Mouse (Mus musculus): ENCODE results near the gene Itgav. TPM values are rescaled to one million over a fixed set of nuclear protein-coding genes. Genes with fewer than 3 reads are reported as not detected.

Itgav gene
- 10 to 100 TPM; 46.8 to 71.6 TPM for polyA plus RNA-seq (2017; shearing (Covaris generic))

DNA sequence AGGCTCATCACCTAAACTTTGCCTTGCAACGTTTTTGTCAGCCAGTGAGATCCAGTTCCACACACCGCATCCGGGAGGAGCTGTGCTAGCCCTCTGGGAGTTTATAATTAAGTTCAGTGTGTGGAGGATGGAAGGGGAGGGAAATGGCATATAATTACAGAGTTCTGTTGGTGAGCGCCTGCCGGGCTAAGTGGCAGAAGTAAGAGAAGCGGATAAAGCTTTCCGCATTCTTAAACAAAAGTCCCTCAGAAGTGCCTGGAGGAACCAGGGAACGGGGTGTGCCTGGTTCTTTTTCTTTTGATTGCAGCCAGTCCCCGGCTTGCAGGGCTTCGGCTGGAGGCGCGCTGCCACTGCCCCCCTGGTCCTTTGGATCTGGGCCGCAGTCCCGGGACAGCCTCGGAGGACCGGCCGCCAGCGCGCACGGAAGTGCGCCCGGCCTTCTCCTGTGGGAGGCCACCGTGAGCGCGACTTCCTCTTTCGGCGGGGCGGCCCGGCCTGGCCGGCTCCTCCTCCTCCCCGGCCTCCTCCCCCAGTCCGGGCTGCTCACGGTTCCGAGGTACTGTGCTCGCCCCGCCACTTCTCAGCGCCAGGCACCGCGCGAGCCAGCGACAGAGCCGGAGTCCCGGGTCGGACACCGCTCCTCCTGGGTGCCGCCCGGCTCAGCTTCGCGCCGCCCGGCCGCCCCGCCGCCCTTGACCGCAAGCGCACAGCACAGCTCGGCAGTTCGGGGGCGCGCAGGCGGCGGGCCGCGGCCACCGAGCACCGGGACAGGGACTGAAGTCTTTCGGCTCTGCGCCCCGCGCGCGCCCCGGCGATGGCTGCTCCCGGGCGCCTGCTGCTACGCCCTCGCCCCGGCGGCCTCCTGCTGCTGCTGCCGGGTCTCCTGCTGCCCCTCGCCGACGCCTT lies at the start of gene Itgav:
Gene Itgav (plus strand): TSS at position 477 of the 906 bp plus-strand sequence.
- ATAC-seq: peak; percentile 74

DNA sequence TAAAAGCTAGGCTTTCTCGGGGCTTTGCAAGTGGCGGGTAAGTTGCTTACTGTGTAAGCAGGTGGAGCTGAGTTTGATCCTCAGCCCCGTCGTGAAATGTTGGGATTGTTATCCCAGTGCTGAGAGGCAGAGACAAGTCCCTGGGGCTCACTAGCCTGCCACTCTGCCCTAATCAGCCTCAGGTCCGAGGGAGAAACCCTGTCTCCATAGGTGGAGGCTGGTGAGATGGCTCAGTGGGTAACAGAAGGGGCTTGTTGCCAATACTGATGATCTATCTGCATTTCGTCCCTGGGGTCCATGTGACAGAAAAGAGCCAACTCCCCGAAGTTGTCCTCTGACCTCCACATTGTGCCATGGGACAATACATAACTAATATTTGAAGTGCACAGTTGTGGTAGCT lies 49.8 kb upstream of the Itgav start:
- ATAC-seq: no peak

DNA sequence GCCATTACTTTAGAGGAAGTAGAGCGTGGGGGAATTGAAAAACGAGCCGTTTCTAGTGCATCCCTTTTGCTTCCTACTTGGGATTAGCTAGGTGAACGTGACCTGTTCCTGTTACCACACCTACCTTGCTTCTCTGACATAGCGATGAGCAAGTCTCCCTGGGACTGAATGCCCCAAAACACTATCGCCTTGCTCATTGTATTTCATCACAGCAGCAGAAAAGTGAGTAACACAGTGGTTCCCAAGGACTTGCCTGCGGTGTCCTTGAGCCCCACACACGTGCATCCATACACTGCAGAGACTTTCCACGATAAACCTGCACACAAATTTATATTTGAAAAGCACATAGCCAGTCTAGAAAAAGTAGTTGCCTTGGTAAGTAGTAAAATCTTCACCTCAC lies 49.3 kb upstream of the Itgav start:
- no peak for ATAC-seq

DNA sequence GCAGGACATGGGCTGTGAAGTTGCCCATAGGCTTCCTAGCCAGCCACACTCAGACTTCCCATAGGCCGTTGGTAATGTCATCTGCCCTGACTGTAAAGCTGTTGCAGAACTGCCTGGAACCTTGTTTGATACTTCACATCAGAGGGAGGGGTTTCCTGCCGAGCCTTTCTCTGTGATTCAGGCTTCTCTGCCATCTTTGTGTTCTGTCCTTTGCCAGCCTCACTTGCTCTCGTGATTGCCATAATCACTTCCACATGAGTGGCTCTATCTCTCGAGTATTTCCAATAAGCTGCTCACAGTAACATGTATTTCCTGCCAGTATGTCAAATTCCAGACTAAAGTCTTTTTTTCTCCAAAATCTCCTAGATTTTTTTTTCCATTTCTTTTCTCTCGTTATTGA lies 48.5 kb upstream of the Itgav start:
- ATAC-seq: no peak

DNA sequence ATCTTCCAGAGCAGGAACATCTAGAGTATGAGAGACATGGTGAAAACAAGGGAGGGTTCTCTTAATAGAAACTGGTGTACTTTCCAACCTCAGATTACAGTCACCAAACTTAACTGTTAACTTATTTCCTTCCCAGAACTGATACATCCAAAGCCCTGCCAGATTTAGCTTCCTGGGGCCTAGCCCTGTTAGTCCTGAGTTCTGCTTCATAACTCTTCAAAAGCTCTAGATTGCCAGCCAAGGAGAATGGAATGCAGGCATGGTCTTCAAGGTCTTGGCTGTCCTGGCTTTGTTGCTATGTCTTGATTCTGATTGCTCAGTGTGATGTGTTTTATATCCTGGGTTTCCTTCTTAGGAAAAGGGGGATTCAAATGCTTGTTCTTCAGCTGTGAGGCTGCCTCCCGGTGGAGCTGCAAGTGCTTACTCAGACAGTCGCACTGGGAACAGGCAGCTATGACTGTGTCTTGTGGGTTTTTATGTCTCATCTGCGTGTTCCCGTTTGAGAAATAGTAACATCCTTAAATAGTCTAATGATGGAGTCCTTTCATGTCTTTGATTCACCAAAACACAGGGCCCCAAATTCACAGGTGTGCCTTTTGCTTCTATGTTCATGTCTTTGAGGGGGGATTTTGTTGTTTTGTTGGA lies 47.8 kb upstream of the Itgav start:
- no peak for ATAC-seq

DNA sequence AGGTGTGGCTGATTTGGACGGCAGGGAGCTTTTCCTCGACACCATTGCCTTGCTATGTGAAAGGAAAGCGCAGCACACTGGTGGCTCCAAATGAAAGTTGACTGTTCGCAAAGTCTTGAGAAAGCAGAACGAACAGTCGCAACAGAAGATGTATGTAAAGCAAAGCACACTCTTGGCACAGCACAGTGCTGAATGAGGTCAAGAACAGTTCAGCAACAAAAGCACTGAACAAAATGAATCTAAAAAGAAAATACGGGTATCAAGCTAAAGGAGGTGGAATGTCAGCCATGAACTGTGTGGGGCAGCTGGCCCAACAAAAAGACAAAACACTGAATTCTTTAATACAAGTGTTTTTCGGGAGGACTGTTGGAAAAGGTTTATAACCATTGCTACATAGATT lies 42.9 kb upstream of the Itgav start:
- no peak for ATAC-seq

DNA sequence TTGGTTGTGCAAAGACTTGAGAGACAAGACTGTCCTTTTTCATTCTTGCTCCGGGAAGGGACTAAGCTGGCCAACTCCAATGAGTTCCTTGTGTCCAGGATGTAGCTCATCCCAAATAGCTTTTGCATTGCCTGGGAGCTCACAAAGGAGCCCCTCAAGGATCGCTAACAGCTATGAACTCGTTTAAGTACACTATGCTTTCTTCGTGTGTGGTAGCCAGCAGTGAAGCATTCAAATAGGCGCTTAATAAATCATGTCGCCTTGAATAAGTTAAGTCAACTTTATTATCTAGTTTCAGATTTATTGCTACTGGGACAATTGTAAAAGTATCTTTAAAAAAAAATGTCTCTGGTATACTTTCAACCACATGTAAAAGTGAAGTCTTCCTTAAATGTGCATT lies 42.4 kb upstream of the Itgav start:
- no peak for ATAC-seq

DNA sequence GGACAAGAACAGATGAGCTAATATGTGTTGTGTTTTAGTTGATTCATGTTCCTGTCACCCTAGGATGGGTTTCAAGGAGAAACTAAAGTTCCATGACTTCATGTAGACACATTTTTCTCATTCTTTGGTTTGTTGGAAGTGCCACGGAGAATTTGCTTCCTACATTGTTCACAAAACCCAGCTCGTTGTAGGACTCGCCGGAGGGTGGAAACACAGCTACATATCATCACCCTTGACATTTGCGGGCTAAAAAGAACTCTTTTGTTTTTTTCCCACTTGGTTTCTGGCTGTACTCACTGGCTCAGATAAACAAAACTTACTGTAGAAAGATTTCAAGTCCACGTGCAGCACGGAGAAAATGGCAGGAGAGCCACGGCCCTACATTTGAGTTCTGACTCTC lies 41.9 kb upstream of the Itgav start:
- no peak for ATAC-seq

DNA sequence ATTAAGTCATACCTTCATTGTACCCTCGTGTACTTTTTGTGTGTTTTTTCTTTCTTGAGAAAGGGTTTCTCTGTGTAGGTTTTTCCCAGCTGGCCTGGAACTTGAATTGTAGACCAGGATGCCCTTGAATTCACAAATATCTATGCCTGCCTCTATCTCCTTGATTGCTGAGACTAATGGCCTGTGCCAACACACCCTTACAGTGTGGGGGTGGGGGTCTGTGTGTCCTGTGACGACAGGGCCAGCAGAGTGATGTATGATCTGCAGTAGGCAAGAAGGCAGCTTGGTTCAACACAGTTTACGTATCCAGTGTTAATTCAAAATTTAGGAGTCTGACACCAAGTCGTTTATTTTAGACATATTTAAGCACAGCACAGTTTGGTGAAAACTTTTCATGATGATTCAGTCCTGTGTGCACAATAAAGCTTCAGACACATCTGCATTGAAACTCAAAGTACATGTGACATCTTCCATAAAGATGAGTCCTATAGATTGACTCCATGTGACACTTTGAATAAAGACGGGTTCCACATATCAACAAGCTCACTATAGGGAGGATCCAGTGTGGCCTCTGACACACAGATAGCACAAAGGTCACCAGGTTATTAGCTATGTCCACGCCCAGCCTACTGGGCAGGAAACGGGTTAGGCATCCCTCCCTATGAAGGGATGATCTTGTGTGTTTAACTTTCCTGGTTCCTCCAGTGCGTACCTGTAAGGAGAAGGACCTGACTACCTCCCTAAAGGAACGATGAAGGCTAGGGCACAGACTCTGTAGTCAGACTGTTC lies 40.3 kb upstream of the Itgav start:
- ATAC-seq: no peak

DNA sequence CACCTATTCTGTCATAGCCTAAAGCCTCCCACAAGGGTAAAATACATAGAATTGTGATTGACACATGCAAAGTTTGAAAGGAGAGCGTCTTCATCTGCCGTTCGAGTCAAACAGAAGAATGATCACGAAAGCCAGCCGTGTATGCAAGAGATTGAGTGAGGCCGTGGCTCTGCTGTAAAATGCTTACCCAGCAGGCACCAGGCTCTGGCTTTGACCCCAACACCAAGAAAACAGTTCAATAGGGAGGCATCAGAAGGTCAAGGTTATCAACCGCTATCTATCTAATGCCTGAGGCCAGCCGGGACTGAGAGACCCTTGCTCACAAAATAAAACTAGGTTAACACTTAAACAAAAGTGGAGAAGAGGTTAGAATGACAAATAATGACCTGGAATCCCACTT lies 39.5 kb upstream of the Itgav start:
- no peak for ATAC-seq

DNA sequence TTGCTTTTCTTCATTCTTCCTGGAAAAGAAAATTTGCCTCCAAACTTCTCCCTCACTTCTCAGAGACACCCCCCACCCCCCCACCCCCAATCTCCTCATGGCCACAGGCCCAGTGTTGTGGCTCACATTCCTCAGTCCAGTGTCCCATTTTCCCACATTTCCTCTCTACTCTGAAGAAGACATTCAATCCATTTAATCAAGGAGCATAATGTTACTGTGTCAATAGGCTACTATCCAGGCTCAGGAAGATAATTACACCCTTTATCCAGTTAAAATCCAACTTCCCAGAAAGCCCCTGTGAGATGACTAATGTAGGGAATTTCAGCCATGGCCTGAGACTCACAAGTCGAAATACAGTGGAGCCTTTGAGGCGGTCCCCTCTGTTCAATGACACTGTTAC lies 33.8 kb upstream of the Itgav start:
- no peak for ATAC-seq

DNA sequence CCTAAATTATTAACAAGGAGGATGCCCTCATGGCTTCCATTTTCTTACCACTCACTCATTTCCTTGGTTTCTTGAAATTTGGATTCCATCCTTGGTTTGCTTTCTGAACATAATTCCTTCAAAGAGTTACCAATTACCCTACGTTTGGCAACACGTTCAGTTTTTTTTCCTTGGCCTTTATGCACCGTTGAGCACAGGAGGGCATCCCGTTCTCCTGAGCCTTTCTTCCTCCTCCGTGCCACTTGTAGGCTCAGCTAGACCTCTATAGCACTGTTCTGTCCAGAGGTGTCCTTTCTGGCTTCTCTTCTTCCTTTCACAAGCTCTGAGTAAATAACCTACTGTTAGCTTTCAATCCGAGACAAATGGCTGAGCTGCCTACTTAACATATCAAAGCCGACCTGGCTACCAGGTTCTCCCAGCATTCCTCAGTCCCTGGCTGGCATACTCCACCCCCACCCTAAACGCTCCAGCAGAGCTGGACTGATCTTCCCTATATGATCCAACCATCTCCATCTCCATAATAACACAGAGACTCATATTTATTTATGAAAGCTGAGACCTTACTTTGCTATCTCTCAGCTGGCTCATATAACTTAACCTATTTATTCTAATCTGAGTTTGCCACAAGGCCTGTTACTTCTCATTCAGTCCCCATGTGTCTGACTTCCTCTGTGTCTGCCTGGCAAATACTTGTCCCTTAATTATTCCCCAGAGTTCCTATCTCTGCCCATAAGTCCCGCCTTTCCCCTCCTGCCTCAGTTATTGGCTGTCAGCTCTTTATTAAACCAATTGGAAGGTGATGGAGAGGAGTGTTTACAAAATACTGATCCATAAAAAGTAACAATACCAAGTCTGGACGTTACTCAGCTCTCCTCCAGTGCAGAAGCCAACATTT lies 31.3 kb upstream of the Itgav start:
- ATAC-seq: no peak

DNA sequence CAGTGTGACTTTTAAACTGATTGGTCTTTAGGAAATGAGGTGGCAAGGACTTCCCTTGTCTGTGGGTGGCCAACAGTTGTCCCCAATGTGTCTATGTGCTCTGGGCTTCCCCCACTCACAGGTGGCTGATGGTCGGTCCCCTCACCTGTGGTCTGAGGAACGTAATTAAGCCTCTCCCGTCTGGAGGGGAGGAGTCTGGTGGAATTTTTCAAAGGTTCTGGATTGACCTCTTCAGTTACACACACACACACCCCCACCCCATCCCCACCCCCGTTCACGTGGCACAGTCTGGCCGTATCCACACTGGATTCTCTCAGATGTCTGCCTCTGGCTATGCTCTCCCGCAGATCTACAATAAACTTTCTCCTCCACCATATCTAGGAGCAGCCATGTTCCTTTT lies 30.1 kb upstream of the Itgav start:
- ATAC-seq: no peak

DNA sequence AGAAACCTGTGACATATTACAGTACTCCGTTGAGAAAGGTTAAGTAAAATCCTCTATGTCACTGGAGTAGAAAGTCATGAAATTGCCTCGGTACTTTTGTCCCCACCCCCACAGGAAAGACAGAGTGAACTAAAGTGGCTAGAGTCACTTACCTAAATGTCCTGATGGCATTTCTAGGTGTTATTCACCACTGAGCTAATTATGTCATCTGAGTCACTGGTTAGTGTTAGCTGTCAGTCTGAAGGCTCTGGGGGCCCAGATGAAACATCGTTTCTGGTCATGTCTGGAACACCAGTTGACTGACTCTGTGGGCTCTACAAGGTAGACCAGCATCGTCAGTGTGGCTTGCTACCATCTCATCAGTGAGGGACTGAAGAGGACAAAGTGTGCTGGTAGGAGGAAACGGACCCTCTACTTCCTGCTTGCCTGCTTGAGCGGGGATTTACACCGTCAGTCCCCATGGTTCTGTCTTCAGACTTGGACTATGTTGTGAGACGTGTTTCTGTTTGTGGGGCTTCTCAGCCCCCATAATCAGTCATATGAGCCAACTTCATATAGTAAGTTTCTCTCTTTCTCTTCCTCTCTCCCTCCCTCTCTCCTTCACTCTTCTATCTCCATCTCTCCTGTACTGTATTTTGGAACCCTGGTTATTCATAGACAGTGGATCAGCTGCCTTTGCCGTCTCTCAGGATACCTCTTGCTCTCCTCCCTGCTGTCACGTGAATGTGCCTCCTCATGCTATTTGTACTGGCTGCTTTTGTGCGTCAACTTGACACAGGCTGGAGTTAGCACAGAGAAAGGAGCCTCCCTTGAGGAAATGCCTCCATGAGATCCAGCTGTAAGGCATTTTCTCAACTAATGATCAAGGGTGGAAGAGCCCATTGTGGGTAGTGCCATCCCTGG lies 28.6 kb upstream of the Itgav start:
- ATAC-seq: peak; percentile 75

DNA sequence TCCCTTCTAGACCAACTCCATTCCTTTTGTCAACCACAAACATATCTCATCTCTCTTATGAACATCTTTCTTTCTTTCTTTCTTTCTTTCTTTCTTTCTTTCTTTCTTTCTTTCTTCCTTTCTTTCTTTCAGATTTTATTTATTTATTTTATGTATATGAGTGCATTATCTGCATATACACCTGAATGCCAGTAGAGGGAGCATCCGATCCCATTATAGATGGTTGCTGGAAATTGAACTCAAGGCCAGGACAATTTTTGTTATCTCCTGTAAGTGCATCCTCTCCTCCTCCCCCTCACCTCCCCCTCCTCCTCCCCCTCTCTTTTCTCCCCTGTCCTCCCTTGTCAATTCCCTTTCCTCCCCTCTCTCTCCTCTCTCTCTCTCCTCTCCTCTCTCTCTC lies 25.7 kb upstream of the Itgav start:
- no peak for ATAC-seq

DNA sequence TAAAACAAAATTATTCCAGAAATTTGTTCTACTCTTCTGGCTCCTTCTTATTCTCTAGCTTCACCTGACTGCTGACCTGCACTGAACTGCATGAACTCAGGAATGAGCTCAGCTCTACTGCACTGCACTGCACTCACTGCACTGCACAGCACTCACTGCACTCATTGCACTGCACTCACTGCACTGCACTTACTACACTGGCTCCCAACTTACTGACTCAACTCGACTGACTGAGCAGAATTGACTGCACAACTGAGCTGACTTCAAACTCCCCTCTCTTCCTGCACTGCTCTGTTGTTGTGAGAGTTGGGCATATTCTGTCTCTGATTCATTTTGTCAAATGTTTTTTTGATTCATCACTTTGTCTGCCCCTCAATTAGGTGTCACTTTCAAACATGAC lies 24.9 kb upstream of the Itgav start:
- ATAC-seq: no peak

DNA sequence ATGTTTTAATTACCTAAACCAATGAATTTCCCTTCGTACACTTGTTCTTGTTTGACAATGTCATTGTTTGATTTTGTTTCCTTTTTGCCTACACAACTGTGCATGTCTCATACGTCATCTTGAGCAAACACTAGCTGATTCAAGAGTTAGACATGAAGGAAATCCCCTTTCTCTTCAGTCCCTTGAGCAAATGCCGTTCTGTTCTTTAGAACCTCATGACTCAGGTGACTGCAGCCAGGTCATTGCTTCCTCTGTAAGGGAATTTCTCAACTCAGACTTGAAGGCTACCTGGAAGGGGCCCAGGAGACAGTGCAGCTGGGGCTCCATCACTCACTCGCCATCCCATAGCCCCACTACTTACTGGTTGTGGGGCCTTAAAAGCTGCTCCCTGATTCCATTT lies 23.5 kb upstream of the Itgav start:
- peak; percentile 88 for ATAC-seq

DNA sequence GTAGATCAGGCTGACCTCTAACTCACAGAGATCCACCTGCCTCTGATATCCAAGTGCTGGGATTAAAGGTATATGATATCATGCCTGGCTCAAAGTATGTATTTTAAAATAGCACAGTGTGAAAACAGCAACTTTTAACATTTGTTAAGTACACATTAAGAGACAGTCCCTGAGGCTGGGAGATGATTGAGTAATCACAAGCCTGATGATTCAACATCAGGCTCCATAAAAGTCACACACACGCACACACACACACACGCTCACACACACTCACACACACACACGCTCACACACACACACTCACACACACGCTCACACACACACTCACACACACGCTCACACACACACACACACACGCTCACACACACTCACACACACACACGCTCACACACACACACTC lies 21.8 kb upstream of the Itgav start:
- ATAC-seq: no peak

DNA sequence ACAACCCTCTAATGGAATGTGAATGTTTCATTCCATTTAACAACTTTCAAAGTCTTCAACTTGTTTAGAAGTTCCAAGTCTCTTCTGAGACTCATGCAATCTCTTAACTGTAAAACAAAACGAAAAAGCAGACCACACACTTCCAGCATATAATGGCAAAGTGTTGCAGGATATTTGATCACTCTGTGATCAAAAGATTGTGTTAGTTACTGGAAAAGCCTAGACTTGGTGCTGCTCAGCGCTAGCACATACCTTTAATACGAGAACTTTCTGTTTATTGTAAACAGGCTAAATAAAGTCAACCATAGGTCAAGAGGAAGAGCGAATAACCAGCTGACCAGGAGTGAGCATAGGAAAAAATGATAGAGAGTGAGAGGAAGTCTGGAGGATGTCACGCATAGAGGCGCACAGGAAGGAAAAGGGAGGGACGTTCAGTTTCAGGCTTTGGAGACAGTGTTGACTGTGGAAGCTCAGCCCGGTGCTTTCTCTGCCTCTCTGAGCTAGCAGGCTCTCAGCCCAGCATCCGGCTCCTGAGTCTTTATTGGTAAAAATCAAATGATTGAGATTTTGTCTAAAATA lies 18.5 kb upstream of the Itgav start:
- no peak for ATAC-seq

DNA sequence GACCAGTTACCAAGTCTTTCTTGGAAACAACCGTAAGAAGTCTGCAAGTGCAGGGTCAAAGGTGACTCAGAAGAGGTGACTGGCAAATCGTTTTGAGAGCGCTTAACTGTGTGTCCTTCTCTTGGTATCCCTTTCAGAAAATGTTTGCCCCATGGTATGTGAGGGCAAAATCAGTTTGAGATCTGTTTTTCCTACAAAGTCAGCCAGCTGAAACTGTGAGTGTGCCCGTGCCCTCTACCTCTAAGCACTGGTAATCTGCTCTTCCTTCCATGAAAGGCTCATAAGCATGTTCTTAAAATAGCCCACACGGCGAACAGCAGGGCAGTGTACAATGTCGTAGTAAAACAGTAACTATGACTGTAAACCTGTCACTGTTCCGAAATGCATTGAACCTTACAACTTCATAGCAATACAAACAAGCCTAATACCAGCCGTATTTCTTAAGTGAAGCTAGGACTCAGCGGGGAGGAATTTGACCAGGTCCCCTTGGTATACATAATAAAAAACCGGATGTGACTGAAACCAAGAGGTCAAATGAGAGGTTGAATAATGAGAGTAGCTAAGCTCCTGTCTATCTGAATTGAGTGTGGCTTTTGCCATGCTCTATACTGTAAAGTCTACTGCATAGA lies 14.2 kb upstream of the Itgav start:
- peak; percentile 40 for ATAC-seq
